Mouse (Mus musculus): Measurements from ENCODE around the gene Lmo3. TPM values are rescaled to one million over a fixed set of nuclear protein-coding genes. Genes with fewer than 3 reads are reported as not detected.

Gene Lmo3
- 1.6 TPM for polyA plus RNA-seq (2014; fragmentation: Illumina TruSeq; extraction: RNeasy Lipid Tissue Mini Kit (QIAGEN cat#74804); ENCODE audit: low read depth, low replicate concordance)

GRCm38 (mm10) chr6:138581734-138582505 is at the start of gene Lmo3:
Gene Lmo3 (minus strand): TSS chr6:138581968.

Other genes with a start within 250 kb of the Lmo3 start
- not detected for gene Igbp1b, start 76.6 kb upstream of the Lmo3 start, polyA plus RNA-seq (2014; fragmentation: Illumina TruSeq; extraction: RNeasy Lipid Tissue Mini Kit (QIAGEN cat#74804); ENCODE audit: low read depth, low replicate concordance)

Measured in sigmoid colon, adult 10 weeks (tissue).